Comparison of ENCODE assay signal across 8 mouse cellular contexts in the genomic region with DNA sequence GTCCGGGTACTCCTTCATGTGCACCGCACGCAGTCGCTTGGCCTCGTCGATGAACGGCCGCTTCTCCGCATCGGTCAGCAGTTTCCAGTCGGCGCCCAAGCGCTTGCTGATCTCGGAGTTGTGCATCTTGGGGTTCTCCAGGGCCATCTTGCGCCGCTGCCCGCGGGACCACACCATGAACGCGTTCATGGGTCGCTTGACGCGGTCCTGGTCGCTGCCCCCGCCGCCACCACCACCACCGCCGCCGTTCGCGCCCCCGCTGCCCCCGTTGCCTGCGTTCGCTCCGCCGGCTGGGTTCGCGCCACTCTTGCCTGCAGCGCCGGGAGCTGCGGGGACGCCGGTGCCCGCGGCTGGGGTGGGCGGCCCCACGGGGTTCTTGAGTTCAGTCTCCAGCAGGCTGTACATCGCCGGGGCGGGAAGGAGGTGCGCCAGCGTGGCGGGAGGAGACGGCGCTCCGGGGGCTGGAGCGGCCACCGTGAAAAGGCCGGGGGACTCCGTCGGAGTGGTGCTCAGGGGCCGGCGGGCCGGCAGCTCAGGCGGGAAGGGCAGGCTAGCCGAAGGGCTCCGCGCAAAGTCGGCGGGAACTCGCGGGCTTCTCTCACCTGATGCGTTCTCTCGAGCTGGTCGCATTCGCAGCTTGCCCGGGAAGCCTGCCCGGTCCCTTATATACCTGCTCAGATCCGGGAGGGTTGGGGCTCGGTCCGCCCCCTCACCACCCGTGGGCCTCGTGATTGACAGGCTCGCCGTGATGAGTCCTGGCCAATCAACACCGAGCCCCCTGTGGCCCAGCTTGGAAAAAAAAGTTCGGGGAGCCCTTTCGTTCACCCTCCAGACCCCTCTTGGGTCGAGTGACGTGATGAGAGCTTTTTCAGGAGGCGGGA. TPM values are rescaled to one million over a fixed set of nuclear protein-coding genes. Genes with fewer than 3 reads are reported as not detected.
DNase-seq lines count a peak whose midpoint lies in the region; ATAC-seq and TF ChIP-seq lines count a peak whose summit lies in the region.

Sox3 (minus strand) TSS at position 630 of the 881 bp plus-strand sequence.

- peaks cover 91% of the 10 kb centered on the region for H3K27me3 ChIP-seq in heart, embryonic 13.5 days (replicated peaks)
- peaks cover 26% of the 10 kb centered on the region for H3K27me3 ChIP-seq in ES-Bruce4 (ENCODE audit: control insufficient read depth, insufficient read depth, low read length, poor library complexity, severe bottlenecking)
- peaks cover 78% of the 10 kb centered on the region for H3K27me3 ChIP-seq in embryonic facial prominence, embryonic 15.5 days
- H3K27me3 ChIP-seq in liver, embryonic 12.5 days (replicated peaks) = peaks cover 97% of the 10 kb centered on the region
- H3K27me3 ChIP-seq in stomach, postnatal 0 days (ENCODE audit: control insufficient read depth, insufficient read depth, low read length) = no peaks in the 10 kb centered on the region

- no peak for TF ChIP-seq EP300 in ES-Bruce4 (IDR thresholded peaks at IDR 0.05; ENCODE audit: insufficient read depth, low read depth, low read length)
- no peak for TF ChIP-seq EP300 in stomach, postnatal 0 days (optimal IDR thresholded peaks at IDR 0.05)

- peak within 1 kb of the TSS; percentile 71 for H3K9ac ChIP-seq in heart, embryonic 13.5 days
- H3K9ac ChIP-seq in ES-Bruce4 (ENCODE audit: low read depth, poor library complexity, severe bottlenecking) = peak within 1 kb of the TSS; percentile 62
- no peak within 1 kb of the TSS for H3K9ac ChIP-seq in embryonic facial prominence, embryonic 15.5 days
- no peak within 1 kb of the TSS for H3K9ac ChIP-seq in liver, embryonic 12.5 days
- H3K9ac ChIP-seq in stomach, postnatal 0 days (ENCODE audit: low read length) = no peak within 1 kb of the TSS

- H3K4me2 ChIP-seq in heart, embryonic 13.5 days = peak within 1 kb of the TSS; percentile 72
- H3K4me2 ChIP-seq in embryonic facial prominence, embryonic 15.5 days (replicated peaks) = peak within 1 kb of the TSS; percentile 70
- H3K4me2 ChIP-seq in liver, embryonic 12.5 days = peak within 1 kb of the TSS; percentile 55
- H3K4me2 ChIP-seq in stomach, postnatal 0 days (replicated peaks; ENCODE audit: low read depth) = peak within 1 kb of the TSS; percentile 57

- H3K9me3 ChIP-seq in heart, embryonic 13.5 days = no peaks in the 10 kb centered on the region
- H3K9me3 ChIP-seq in ES-Bruce4 (replicated peaks; ENCODE audit: control insufficient read depth, insufficient read depth, low read length, poor library complexity, severe bottlenecking) = no peaks in the 10 kb centered on the region
- H3K9me3 ChIP-seq in embryonic facial prominence, embryonic 15.5 days (replicated peaks) = no peaks in the 10 kb centered on the region
- no peaks in the 10 kb centered on the region for H3K9me3 ChIP-seq in liver, embryonic 12.5 days (replicated peaks)
- no peaks in the 10 kb centered on the region for H3K9me3 ChIP-seq in stomach, postnatal 0 days (ENCODE audit: control insufficient read depth, low read length)

- no peak for TF ChIP-seq CTCF in ES-Bruce4 (IDR thresholded peaks at IDR 0.05; ENCODE audit: low read depth, low read length)
- no peak for TF ChIP-seq CTCF in stomach, postnatal 0 days (IDR thresholded peaks at IDR 0.05; ENCODE audit: low read depth)

- H3K36me3 ChIP-seq in heart, embryonic 13.5 days = no peaks in the 10 kb centered on the region
- no peaks in the 10 kb centered on the region for H3K36me3 ChIP-seq in ES-Bruce4 (ENCODE audit: control insufficient read depth, insufficient read depth, low read length, poor library complexity, severe bottlenecking)
- H3K36me3 ChIP-seq in embryonic facial prominence, embryonic 15.5 days = no peaks in the 10 kb centered on the region
- no peaks in the 10 kb centered on the region for H3K36me3 ChIP-seq in liver, embryonic 12.5 days
- H3K36me3 ChIP-seq in stomach, postnatal 0 days (ENCODE audit: control insufficient read depth, insufficient read depth, low read length) = no peaks in the 10 kb centered on the region

- no peak for DNase-seq in heart, postnatal 25 days (ENCODE audit: low spot score)
- DNase-seq in stomach, postnatal 0 days (ENCODE audit: low spot score) = peak; percentile 13
- DNase-seq in adrenal gland, postnatal 14 days = no peak

- H3K4me3 ChIP-seq in heart, embryonic 13.5 days = peak within 1 kb of the TSS; percentile 58
- peak within 1 kb of the TSS; percentile 48 for H3K4me3 ChIP-seq in ES-Bruce4 (ENCODE audit: low read depth, low read length)
- peak within 1 kb of the TSS; percentile 44 for H3K4me3 ChIP-seq in embryonic facial prominence, embryonic 15.5 days (replicated peaks)
- H3K4me3 ChIP-seq in liver, embryonic 12.5 days = peak within 1 kb of the TSS; percentile 32
- H3K4me3 ChIP-seq in stomach, postnatal 0 days (ENCODE audit: low read depth, low read length) = peak within 1 kb of the TSS; percentile 43

- H3K4me1 ChIP-seq in heart, embryonic 13.5 days = no peaks in the 10 kb centered on the region
- H3K4me1 ChIP-seq in ES-Bruce4 (ENCODE audit: control insufficient read depth, insufficient read depth, low read length) = no peaks in the 10 kb centered on the region
- peaks cover 20% of the 10 kb centered on the region for H3K4me1 ChIP-seq in embryonic facial prominence, embryonic 15.5 days
- H3K4me1 ChIP-seq in liver, embryonic 12.5 days = no peaks in the 10 kb centered on the region
- H3K4me1 ChIP-seq in stomach, postnatal 0 days (replicated peaks; ENCODE audit: control insufficient read depth, insufficient read depth) = no peaks in the 10 kb centered on the region

- intact Hi-C loops in heart, postnatal 25 days (cut with DNase I) = no loop called here

- ATAC-seq in heart, embryonic 13.5 days (ENCODE audit: extremely low read depth, insufficient number of reproducible peaks, low FRiP score, low TSS enrichment) = no peak
- ATAC-seq in embryonic facial prominence, embryonic 15.5 days (ENCODE audit: insufficient number of reproducible peaks, low FRiP score, low TSS enrichment, low read depth) = no peak; the same call in 1 of the 2 replicates
- no peak for ATAC-seq in liver, embryonic 12.5 days
- no peak for ATAC-seq in stomach, postnatal 0 days (ENCODE audit: low FRiP score, low TSS enrichment)
- no peak for ATAC-seq in inflammation-experienced regulatory T-cells, adult 6 months

- no peak within 1 kb of the TSS for H3K27ac ChIP-seq in heart, embryonic 13.5 days (replicated peaks)
- H3K27ac ChIP-seq in ES-Bruce4 (ENCODE audit: insufficient read depth, low read length) = no peak within 1 kb of the TSS
- no peak within 1 kb of the TSS for H3K27ac ChIP-seq in embryonic facial prominence, embryonic 15.5 days (replicated peaks)
- no peak within 1 kb of the TSS for H3K27ac ChIP-seq in liver, embryonic 12.5 days
- H3K27ac ChIP-seq in stomach, postnatal 0 days (replicated peaks) = no peak within 1 kb of the TSS

- 16% methylated on average over 66 of the region's 92 CpGs for WGBS in heart, embryonic 13.5 days
- 16% methylated on average over 92 of the region's 92 CpGs for WGBS in embryonic facial prominence, embryonic 15.5 days
- WGBS in liver, embryonic 12.5 days (ENCODE audit: insufficient replicate concordance) = 7% methylated on average over 85 of the region's 92 CpGs
- WGBS in stomach, postnatal 0 days = 18% methylated on average over 70 of the region's 92 CpGs

- no peak for TF ChIP-seq POLR2A in ES-Bruce4 (IDR thresholded peaks at IDR 0.05; ENCODE audit: insufficient read depth, low read length)

RNA-seq across cellular contexts. Expression of gene Sox3, which starts in this region (rescaled TPM):
- 0.29 and 0.56 TPM in 2 replicates for polyA plus RNA-seq in heart, embryonic 13.5 days (2015; fragmentation: Nextera tagmentation; extraction: Ambion mirVana)
- total RNA-seq in heart, postnatal 25 days (2021) = not detected
- 2.0 and 2.8 TPM in 2 replicates for polyA plus RNA-seq in ES-Bruce4 (2011; ENCODE audit: insufficient read depth, insufficient read length, low read depth, missing spikeins)
- polyA plus RNA-seq in embryonic facial prominence, embryonic 15.5 days (2015; fragmentation: Nextera tagmentation; extraction: Ambion mirVana) = 0.11 TPM in 1 of 2 replicates, not detected in the other
- polyA plus RNA-seq in liver, embryonic 12.5 days (2016; fragmentation: Nextera tagmentation; extraction: Ambion mirVana) = not detected in 2 replicates
- polyA plus RNA-seq in stomach, postnatal 0 days (2015; fragmentation: Nextera tagmentation; extraction: Ambion mirVana) = 0.08 and 0.17 TPM in 2 replicates
- not detected in 2 replicates for total RNA-seq in adrenal gland, postnatal 14 days (2021)
- not detected for polyA plus RNA-seq in inflammation-experienced regulatory T-cells, adult 6 months (2017; shearing (Covaris generic))

Comparison
In these comparisons a context has a peak if more than half of its experiments do, and no peak if none do; other contexts are left out.
1. Peak in DNase-seq, H3K4me3 ChIP-seq and H3K4me2 ChIP-seq in stomach, postnatal 0 days; RNA of the gene not detected or under 1 TPM.
2. H3K9ac ChIP-seq: peak in heart, embryonic 13.5 days (single experiment) and ES-Bruce4 (single experiment); none in embryonic facial prominence, embryonic 15.5 days (single experiment), liver, embryonic 12.5 days (single experiment) and stomach, postnatal 0 days (single experiment).
3. Peak in every context shown above with its lines, with median percentiles within 50 percentile points of each other: H3K4me2 ChIP-seq and H3K4me3 ChIP-seq.